Mouse (Mus musculus) liver, embryonic 13.5 days (tissue): ENCODE results near the gene Borcs8. TPM values are rescaled to one million over a fixed set of nuclear protein-coding genes. Genes with fewer than 3 reads are reported as not detected.
A peak's percentile ranks its signal among the peaks of the same experiment; 100 is the strongest.

Source experiments
- ATAC-seq: fragments of 200-750 bp; cut with Nextera tagmentation; 2 replicates; pipeline ENCODE4 v1.8.0; 2017; ENCODE audit warnings: low read depth, mild to moderate bottlenecking, moderate number of reproducible peaks, moderate library complexity
- DNase-seq: peaks from one replicate; pipeline ENCODE4 v3.0.0; 2022
- H3K27ac ChIP-seq: fragments of 300-500 bp; sonication (generic); 2 replicates; pipeline ENCODE4 v1.5.1; 2015; ENCODE audit warnings: moderate library complexity, mild to moderate bottlenecking, inconsistent platforms
- H3K27me3 ChIP-seq: fragments of 300-500 bp; sonication (generic); 2 replicates; pipeline ENCODE4 v1.6.1; 2015; ENCODE audit warnings: mild to moderate bottlenecking, inconsistent platforms
- H3K36me3 ChIP-seq: fragments of 300-500 bp; sonication (generic); 2 replicates; pipeline ENCODE4 v1.6.1; 2015; ENCODE audit warnings: mild to moderate bottlenecking, inconsistent platforms
- H3K4me1 ChIP-seq: fragments of 300-500 bp; sonication (generic); replicated peaks from 2 replicates; pipeline ENCODE4 v1.6.1; 2015; ENCODE audit warnings: inconsistent platforms
- H3K4me2 ChIP-seq: fragments of 300-500 bp; sonication (generic); 2 replicates; pipeline ENCODE4 v1.6.1; 2015; ENCODE audit warnings: inconsistent platforms, mild to moderate bottlenecking, moderate library complexity
- H3K4me3 ChIP-seq: fragments of 300-500 bp; sonication (generic); replicated peaks from 2 replicates; pipeline ENCODE4 v1.5.1; 2015; ENCODE audit warnings: mild to moderate bottlenecking, inconsistent platforms
- H3K9ac ChIP-seq: fragments of 300-500 bp; sonication (generic); 2 replicates; pipeline ENCODE4 v1.6.1; 2015; ENCODE audit warnings: mild to moderate bottlenecking, inconsistent platforms
- H3K9me3 ChIP-seq: fragments of 300-500 bp; sonication (generic); replicated peaks from 2 replicates; pipeline ENCODE4 v1.6.1; 2016; ENCODE audit warnings: inconsistent platforms
- WGBS: fragments of 180-500 bp; shearing (Covaris S2); methylation state at CpG from one replicate; pipeline ENCODE4 v1.1.7; 2015; ENCODE audit not compliant: insufficient replicate concordance; 5-methylcytosine and 5-hydroxymethylcytosine counted together
- polyA plus RNA-seq: library from polyadenylated mRNA; unstranded; fragments of >200 nt; fragmentation: Nextera tagmentation; extraction: Ambion mirVana; gene quantifications from 2 replicates; pipeline ENCODE4 v1.2.1, GENCODE M21; 2015

Gene Borcs8
- 25.0 and 25.8 TPM in 2 replicates for polyA plus RNA-seq

DNA sequence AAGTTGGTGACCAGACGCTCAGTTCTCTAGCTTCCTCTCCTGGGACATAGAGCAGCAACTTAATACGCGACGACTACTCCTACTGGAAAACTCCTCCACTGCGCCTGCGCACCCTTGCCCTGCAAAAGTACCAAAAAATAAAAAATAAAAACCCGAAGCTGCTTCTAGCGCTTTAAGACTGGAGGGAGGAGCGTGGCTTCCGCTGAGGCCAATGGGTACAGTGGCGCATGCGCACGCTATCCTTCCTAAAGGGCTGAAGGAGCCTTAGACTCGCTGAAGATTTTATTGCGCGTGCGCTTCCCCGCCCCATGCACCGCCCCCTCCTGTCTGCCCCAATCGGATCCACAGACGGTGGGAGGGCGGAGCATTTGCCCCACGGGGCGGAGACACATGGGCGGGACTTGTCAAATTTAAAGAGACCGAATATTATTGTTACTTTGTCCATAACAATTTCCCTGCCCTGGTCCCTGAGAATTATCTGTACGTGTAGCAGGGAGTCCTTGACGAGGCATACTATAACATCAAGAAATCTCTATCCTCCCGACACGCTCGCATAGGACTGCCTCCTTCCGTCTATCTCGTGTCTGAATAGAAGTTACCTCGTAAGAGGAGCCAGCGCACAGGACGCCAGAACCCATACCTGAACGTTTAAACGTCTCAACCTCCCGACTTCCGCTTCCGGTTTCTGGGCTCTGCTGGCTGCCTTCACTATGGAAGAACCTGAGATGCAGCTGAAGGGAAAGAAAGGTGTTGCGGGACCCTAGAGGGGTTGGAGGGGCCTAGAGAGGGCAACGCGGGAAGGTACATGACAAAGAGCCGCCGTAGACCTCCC is at the start of gene Borcs8, which contains the start of the genes Rfxank and Mef2b:
Gene Borcs8, plus strand, starts transcription at position 474 of the 832 bp plus-strand sequence.
Gene Rfxank, minus strand, starts transcription at position 129 of the 832 bp plus-strand sequence.
Gene Mef2b, plus strand, starts transcription at position 686 of the 832 bp plus-strand sequence.
- peak within 1 kb of the TSS; percentile 79 for H3K4me2 ChIP-seq
- DNase-seq: peak; percentile 98
- peak within 1 kb of the TSS; percentile 92 for H3K27ac ChIP-seq
- no peaks in the 10 kb centered on the region for H3K27me3 ChIP-seq
- H3K4me3 ChIP-seq: peak within 1 kb of the TSS; percentile 87
- peaks cover 33% of the 10 kb centered on the region for H3K4me1 ChIP-seq
- under 1% methylated on average over 46 of the region's 46 CpGs for WGBS
- ATAC-seq: peak; percentile 96
- no peaks in the 10 kb centered on the region for H3K9me3 ChIP-seq
- peak within 1 kb of the TSS; percentile 83 for H3K9ac ChIP-seq
- peaks cover 47% of the 10 kb centered on the region for H3K36me3 ChIP-seq

DNA sequence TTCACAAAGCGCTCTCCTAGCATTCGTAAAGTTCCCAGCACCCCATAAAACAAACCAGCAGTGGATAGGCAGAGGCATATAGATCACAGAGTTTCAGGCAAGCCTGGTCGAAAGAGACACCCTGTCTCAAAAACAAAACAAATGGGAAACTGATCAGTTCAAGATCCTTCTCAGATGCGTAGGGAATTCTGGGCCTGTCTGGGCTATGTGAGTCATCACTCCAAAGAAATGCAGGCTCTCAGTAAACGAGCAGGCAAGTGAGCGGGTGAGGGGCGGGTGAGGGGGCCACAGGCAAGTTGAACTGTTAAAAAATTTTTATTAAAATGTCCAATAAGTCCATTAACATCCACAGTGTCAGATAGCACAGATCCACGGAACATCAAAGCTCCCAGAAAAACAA is 46.5 kb upstream of the Borcs8 start:
- Histone ChIP-seq H3K27me3 (peaks cover 62% of the 10 kb centered on the region), H3K4me1 (peaks cover 3% of the 10 kb centered on the region; the same call in 1 of the 2 replicates), H3K27ac (no peak overlapping the region), H3K36me3 (no peaks in the 10 kb centered on the region), H3K4me3 (no peak overlapping the region), H3K9me3 (no peaks in the 10 kb centered on the region), H3K4me2 (no peak overlapping the region), H3K9ac (no peak overlapping the region)
- no peak for DNase-seq
- no peak for ATAC-seq
- WGBS: 55% methylated on average over 8 of the region's 8 CpGs

DNA sequence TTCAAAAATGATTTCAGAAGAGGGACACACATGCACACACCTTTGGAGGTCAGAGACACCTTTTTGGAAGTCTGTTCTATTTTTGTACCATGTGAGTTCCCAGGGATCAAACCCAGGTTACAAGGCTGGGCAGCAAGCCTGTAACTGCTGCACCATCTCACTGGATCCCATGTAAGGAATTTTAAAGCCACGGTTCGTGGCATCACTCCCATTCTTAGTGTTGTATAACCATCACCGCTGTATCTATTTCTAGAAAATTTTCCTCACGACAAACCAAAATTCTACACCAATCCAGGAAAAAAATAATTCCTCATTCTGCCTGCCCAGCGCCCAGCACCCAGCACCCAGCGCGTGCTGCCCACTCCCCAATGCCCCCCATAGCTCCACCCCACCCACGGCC is 40.0 kb upstream of the Borcs8 start:
- Histone ChIP-seq H3K9me3 (no peaks in the 10 kb centered on the region), H3K9ac (no peak overlapping the region), H3K27me3 (peaks cover 10% of the 10 kb centered on the region; the same call in 1 of the 2 replicates), H3K4me2 (no peak overlapping the region), H3K27ac (no peak overlapping the region), H3K36me3 (no peaks in the 10 kb centered on the region), H3K4me1 (no peaks in the 10 kb centered on the region), H3K4me3 (no peak overlapping the region)
- ATAC-seq (no peak), DNase-seq (no peak)
- 56% methylated on average over 8 of the region's 8 CpGs for WGBS

DNA sequence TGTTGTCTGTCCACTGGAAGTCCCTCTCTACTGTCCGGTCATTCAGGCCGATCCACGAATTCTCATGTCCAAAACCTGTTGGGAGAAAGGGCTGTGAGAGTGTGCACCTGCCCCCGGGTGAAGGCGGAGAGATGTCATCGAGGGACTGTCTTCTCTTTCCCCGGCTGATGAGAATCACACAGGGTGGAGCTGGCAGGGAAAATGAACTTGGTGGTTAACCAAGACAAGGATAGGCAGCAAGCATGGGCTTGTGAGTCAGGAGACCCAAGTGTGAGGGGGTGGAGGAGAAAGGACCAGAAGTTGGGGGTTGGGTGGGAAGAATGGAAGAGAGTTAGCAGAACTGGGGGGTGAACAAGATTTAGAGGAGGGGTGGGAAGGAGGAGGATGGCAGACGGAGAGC is 39.1 kb upstream of the Borcs8 start:
- no peaks in the 10 kb centered on the region for H3K9me3 ChIP-seq
- no peak for DNase-seq
- H3K4me3 ChIP-seq: no peak overlapping the region
- peaks cover 10% of the 10 kb centered on the region; the same call in 1 of the 2 replicates for H3K27me3 ChIP-seq
- no peak overlapping the region for H3K27ac ChIP-seq
- H3K4me2 ChIP-seq: no peak overlapping the region
- no peaks in the 10 kb centered on the region for H3K4me1 ChIP-seq
- H3K9ac ChIP-seq: no peak overlapping the region
- 69% methylated on average over 8 of the region's 8 CpGs for WGBS
- H3K36me3 ChIP-seq: no peaks in the 10 kb centered on the region
- ATAC-seq: no peak

DNA sequence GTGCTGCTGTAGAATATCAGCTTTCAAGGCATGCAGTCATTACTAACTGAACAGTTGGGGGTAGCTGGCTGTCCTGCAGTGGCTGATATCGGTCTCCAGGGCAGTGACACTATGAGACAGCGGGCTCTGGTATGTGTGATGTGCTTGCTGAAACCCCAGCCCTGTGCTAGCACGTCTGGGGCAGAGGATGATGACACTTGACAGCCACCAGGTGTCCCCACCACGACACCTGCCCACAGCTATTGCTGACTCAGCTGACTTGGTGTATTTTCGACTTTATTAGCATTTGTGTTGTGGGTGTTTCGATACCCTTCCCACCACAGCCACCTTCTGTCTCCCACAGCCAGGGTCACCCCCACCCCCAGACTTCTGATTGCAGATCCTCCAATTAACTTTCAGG is 34.8 kb upstream of the Borcs8 start:
- DNase-seq (no peak), ATAC-seq (0 out of 2 replicates have a peak, but pooled peaks have one; percentile 26)
- no peak overlapping the region for H3K27ac ChIP-seq
- H3K9me3 ChIP-seq: no peaks in the 10 kb centered on the region
- WGBS: 11% methylated on average over 6 of the region's 6 CpGs
- peaks cover 31% of the 10 kb centered on the region for H3K27me3 ChIP-seq
- no peak overlapping the region for H3K4me3 ChIP-seq
- no peak overlapping the region for H3K9ac ChIP-seq
- H3K36me3 ChIP-seq: no peaks in the 10 kb centered on the region
- no peak overlapping the region for H3K4me2 ChIP-seq
- H3K4me1 ChIP-seq: no peaks in the 10 kb centered on the region

DNA sequence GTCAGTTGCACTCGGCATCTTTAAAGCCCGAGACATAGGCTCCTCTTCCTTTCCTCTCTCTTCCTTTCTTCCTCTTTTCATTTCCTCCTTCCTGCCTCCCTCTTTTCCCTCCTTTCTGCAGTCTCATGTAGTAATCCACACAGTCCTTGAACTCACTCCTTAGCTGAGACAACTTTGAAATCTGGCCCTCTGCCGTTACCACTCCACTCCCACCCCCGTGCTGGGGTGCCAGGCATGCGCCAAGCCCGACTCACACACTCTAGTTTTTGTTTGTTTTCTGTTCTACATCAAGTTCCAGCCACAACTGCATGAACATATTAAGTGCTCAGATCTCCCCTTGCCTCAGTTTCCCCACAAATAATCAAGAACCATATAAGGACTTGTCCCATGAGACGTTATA is 34.4 kb upstream of the Borcs8 start:
- no peaks in the 10 kb centered on the region for H3K4me1 ChIP-seq
- H3K4me2 ChIP-seq: no peak overlapping the region
- no peaks in the 10 kb centered on the region for H3K36me3 ChIP-seq
- H3K27me3 ChIP-seq: peaks cover 33% of the 10 kb centered on the region
- DNase-seq: no peak
- no peak overlapping the region for H3K27ac ChIP-seq
- no peak for ATAC-seq
- WGBS: 58% methylated on average over 7 of the region's 7 CpGs
- no peak overlapping the region for H3K9ac ChIP-seq
- H3K9me3 ChIP-seq: no peaks in the 10 kb centered on the region
- no peak overlapping the region for H3K4me3 ChIP-seq

DNA sequence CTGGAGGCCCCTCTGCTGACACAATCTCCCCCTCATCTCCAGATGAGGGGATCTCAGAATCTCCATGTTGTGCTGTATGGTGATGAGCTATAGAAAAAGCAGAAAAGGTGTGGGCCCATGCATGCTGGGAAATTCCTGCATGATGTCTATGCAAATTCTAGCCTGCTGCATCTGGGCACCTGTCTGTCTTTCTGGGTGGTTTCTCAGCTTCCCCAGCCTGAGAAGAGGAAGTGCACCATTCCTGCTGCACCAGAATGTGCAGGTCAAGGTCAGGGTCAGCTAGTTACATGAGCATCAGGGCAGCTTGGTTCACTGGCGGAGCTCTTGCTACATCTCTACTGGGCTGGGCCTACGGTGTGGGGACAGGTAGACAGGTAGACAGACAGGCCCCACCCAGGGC is 28.8 kb upstream of the Borcs8 start:
- Histone ChIP-seq H3K9ac (no peak overlapping the region), H3K4me1 (no peaks in the 10 kb centered on the region), H3K4me2 (no peak overlapping the region), H3K27me3 (peaks cover 82% of the 10 kb centered on the region), H3K4me3 (no peak overlapping the region), H3K36me3 (no peaks in the 10 kb centered on the region), H3K27ac (no peak overlapping the region), H3K9me3 (no peaks in the 10 kb centered on the region)
- no peak for ATAC-seq
- WGBS: 76% methylated on average over 2 of the region's 2 CpGs
- no peak for DNase-seq

DNA sequence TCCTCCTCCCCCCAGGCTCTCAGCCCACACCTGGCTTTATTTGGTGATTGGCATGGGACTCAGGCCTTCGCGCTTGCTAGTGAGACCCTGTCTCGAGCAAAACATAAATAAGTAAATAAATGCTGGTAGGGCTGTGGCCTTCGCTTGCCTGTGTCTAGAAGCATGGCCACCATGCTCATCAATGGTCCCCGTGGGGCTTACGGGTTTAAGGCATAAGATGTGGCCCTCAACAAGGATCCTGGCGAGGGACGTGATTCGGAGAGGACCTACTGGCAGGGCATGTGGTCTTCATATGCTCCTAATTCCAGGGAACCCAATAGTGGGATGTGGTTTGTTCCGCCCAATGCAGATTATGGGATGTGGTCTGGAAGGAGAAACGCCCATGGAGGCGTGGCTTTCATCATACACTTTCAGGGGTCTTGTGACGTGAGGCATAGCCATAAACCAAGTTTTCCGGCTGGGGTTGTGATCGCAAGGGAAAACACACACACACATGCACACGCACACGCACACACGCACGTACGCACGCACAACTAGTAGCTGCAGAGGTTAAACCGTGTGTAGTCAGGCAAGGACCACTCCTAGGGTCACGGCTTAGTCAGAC is 28.0 kb upstream of the Borcs8 start:
- no peaks in the 10 kb centered on the region for H3K9me3 ChIP-seq
- peaks cover 85% of the 10 kb centered on the region for H3K27me3 ChIP-seq
- H3K4me2 ChIP-seq: no peak overlapping the region
- WGBS: 44% methylated on average over 23 of the region's 23 CpGs
- no peak overlapping the region for H3K27ac ChIP-seq
- H3K4me1 ChIP-seq: no peaks in the 10 kb centered on the region
- H3K9ac ChIP-seq: no peak overlapping the region
- no peaks in the 10 kb centered on the region for H3K36me3 ChIP-seq
- no peak for ATAC-seq
- no peak for DNase-seq
- H3K4me3 ChIP-seq: no peak overlapping the region

DNA sequence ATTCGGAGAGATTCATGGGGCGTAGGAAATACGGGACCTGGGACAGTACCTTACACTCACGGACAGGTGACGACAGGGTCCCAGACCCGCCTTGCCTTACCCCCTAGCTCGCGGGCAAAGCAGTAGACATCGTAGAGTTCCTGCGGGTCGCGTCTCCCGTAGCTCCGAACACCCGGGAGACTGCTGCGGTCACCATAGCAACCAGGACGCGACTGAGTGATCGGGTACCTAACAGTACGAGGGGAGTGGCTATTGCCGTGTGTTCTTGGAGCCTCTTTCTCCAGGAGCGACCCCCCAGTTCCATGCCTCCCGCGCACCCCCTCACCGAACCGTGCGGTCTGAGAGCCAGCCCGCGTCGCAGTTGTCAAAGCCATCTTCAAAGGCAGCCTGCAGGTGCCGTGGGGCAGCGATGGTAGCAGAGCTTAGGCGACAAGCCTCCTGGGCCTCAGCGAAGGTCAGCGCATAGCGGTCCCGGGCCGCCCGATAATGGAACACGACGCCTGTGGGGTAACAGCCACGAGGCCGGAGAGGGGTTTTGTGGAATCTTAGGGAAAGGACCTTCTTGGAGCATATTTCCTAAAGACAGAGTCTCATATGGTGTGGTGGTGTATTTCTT is 26.8 kb upstream of the Borcs8 start:
- WGBS: 11% methylated on average over 43 of the region's 43 CpGs
- DNase-seq (no peak), ATAC-seq (no peak)
- no peak overlapping the region for H3K27ac ChIP-seq
- H3K9ac ChIP-seq: no peak overlapping the region
- H3K4me3 ChIP-seq: no peak overlapping the region
- H3K36me3 ChIP-seq: no peaks in the 10 kb centered on the region
- no peak overlapping the region for H3K4me2 ChIP-seq
- H3K9me3 ChIP-seq: no peaks in the 10 kb centered on the region
- peaks cover 97% of the 10 kb centered on the region for H3K27me3 ChIP-seq
- H3K4me1 ChIP-seq: no peaks in the 10 kb centered on the region

DNA sequence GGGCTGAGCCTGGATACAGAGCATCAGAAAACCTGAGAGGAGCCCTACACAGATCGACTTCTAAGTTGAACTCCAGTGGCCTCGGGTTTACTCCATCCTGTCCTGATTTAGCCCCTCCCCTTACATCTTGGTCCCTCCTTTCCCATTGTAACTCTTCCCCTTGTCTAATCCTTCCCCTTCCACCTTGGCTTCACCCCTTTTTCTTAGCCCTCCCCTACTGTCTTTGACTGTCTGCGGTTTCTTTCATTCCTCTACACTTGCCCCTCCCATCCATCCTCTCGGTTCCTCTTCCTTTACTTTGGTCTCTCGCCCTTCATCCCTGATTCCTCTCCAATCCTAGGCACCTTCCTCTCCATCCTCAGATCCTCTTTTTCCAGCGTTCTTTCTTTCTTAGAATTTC is 24.8 kb upstream of the Borcs8 start:
- Histone ChIP-seq H3K9ac (no peak overlapping the region), H3K4me2 (no peak overlapping the region), H3K4me1 (no peaks in the 10 kb centered on the region), H3K27me3 (peaks cover 99% of the 10 kb centered on the region), H3K27ac (no peak overlapping the region), H3K9me3 (no peaks in the 10 kb centered on the region), H3K4me3 (no peak overlapping the region), H3K36me3 (no peaks in the 10 kb centered on the region)
- DNase-seq: no peak
- ATAC-seq: no peak
- 12% methylated on average over 6 of the region's 6 CpGs for WGBS

DNA sequence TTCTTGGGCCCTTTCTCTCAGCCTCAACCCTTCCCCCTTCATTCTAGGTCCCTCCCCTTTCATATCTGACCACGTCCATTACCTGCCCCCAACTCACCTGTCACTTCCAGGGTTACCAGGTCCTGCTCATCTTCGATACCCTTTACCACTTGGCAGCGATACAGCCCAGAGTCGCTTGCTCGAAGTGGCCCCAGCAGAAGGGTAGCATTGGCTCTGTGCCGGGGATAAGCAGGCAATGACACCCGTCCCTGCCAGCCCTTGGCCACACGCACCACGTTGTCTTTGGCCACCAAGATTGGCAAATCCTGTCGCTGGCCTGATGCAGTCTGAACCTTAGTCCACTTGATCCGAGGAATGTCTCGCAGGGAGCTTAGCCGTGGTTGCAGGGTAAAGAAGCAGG is 24.4 kb upstream of the Borcs8 start:
- no peak for ATAC-seq
- no peaks in the 10 kb centered on the region for H3K9me3 ChIP-seq

More for the DNA sequence above, 24.4 kb upstream of the Borcs8 start:
- Histone ChIP-seq H3K27me3 (peaks cover 99% of the 10 kb centered on the region), H3K27ac (no peak overlapping the region), H3K4me3 (no peak overlapping the region), H3K9ac (no peak overlapping the region), H3K4me1 (no peaks in the 10 kb centered on the region), H3K4me2 (no peak overlapping the region), H3K36me3 (no peaks in the 10 kb centered on the region)
- no peak for DNase-seq
- WGBS: 54% methylated on average over 13 of the region's 13 CpGs
